Mouse (Mus musculus) myocyte (in vitro differentiated cells): ENCODE measurements around the gene Mprip. TPM values are rescaled to one million over a fixed set of nuclear protein-coding genes. Genes with fewer than 3 reads are reported as not detected.
A peak's percentile ranks its signal among the peaks of the same experiment; 100 is the strongest.

Experiments
- H3K27me3 ChIP-seq: one replicate; pipeline ENCODE4 v1.6.1; 2011; ENCODE audit not compliant: control insufficient read depth, insufficient read depth, insufficient read length
- H3K36me3 ChIP-seq: one replicate; pipeline ENCODE4 v1.6.1; 2011; ENCODE audit not compliant: control insufficient read depth, insufficient read depth
- H3K4me2 ChIP-seq: one replicate; pipeline ENCODE4 v1.6.1; 2011; ENCODE audit warnings: low read depth, control low read depth
- H3K4me3 ChIP-seq: one replicate; pipeline ENCODE4 v1.5.1; 2011; ENCODE audit warnings: mild to moderate bottlenecking, control low read depth, moderate library complexity
- H3K79me2 ChIP-seq: one replicate; pipeline ENCODE4 v1.6.1; 2011; ENCODE audit not compliant: control insufficient read depth, insufficient read depth
- H3ac ChIP-seq: one replicate; pipeline ENCODE4 v1.6.1; 2011; ENCODE audit not compliant: control insufficient read depth, insufficient read length
- CEBPB ChIP-seq: IDR thresholded peaks from 2 replicates; pipeline ENCODE4 v1.6.1; 2011; ENCODE audit warnings: mild to moderate bottlenecking, moderate library complexity; ENCODE audit not compliant: poor library complexity, insufficient read depth, severe bottlenecking
- E2F4 ChIP-seq: IDR thresholded peaks from one replicate; pipeline ENCODE4 v1.6.1; 2011; ENCODE audit warnings: mild to moderate bottlenecking, control low read depth, moderate library complexity; ENCODE audit not compliant: insufficient read depth
- MAX ChIP-seq: IDR thresholded peaks from one replicate; pipeline ENCODE4 v1.6.1; 2011; ENCODE audit warnings: low read depth, mild to moderate bottlenecking, control low read depth
- MYOD1 ChIP-seq, 3 experiments: IDR thresholded peaks; one replicate each; pipeline ENCODE4 v1.6.1; 2011; ENCODE audit warnings: control low read depth in 2 of 3, low read depth in 2 of 3, mild to moderate bottlenecking in 2 of 3, moderate library complexity in 1 of 3; ENCODE audit not compliant: insufficient read length in 2 of 3, control insufficient read depth in 1 of 3
- MYOG ChIP-seq, 3 experiments: IDR thresholded peaks; one replicate each; pipeline ENCODE4 v1.6.1; 2011; ENCODE audit warnings: control low read depth in 2 of 3, low read depth in 2 of 3, mild to moderate bottlenecking in 2 of 3; ENCODE audit not compliant: insufficient read length in 2 of 3, control insufficient read depth in 1 of 3, insufficient read depth in 1 of 3
- POLR2A ChIP-seq: IDR thresholded peaks from one replicate; pipeline ENCODE4 v1.6.1; 2011; ENCODE audit warnings: low read depth, mild to moderate bottlenecking, control low read depth, moderate library complexity; ENCODE audit not compliant: insufficient read length
- POLR2AphosphoS2 ChIP-seq: IDR thresholded peaks from one replicate; pipeline ENCODE4 v1.6.1; 2011; ENCODE audit warnings: low read depth, control low read depth; ENCODE audit not compliant: insufficient read length
- REST ChIP-seq: IDR thresholded peaks from one replicate; pipeline ENCODE4 v1.6.1; 2011; ENCODE audit warnings: mild to moderate bottlenecking, control low read depth, moderate library complexity; ENCODE audit not compliant: insufficient read depth, insufficient read length
- SRF ChIP-seq: IDR thresholded peaks from one replicate; pipeline ENCODE4 v1.6.1; 2011; ENCODE audit warnings: low read depth; ENCODE audit not compliant: control insufficient read depth, insufficient read length
- TCF12 ChIP-seq: IDR thresholded peaks from one replicate; pipeline ENCODE4 v1.6.1; 2011; ENCODE audit warnings: mild to moderate bottlenecking, control low read depth; ENCODE audit not compliant: poor library complexity, insufficient read depth, severe bottlenecking
- TCF3 ChIP-seq: IDR thresholded peaks from one replicate; pipeline ENCODE4 v1.6.1; 2011; ENCODE audit warnings: low read depth, control low read depth; ENCODE audit not compliant: insufficient read length
- USF1 ChIP-seq: IDR thresholded peaks from one replicate; pipeline ENCODE4 v1.6.1; 2011; ENCODE audit warnings: low read depth, mild to moderate bottlenecking, control low read depth, moderate library complexity
- polyA plus RNA-seq: library from polyadenylated mRNA; unstranded; fragments of >200 nt; fragmentation: generic; extraction: Trizol; gene quantifications from one replicate; pipeline ENCODE4 v1.2.1, GENCODE M21; 2012; ENCODE audit warnings: missing spikeins

The Mprip gene
- polyA plus RNA-seq, 1 experiment: 191 TPM

DNA sequence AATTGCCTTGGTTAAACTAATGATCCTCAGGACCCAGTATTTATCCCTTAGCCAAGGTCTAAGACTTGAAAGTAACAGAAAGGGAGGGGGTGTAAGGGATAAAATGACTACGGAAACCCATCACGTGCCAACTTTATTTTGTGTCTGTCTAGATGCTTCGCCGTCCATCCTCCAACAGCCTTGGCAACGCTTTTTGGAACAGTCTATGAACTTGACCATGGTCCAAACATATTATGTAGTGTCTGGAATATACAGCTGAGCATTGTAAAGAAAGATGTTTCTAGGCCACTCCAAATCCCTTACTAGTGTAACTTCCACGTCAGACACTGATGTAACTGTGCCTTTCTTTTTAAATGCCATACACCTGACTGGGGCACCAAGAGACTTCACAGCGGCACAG, 34.9 kb upstream of the Mprip start:
- Histone ChIP-seq H3K4me3 (no peak overlapping the region), H3K36me3 (no peaks in the 10 kb centered on the region), H3ac (no peak overlapping the region), H3K79me2 (no peaks in the 10 kb centered on the region), H3K27me3 (no peaks in the 10 kb centered on the region), H3K4me2 (no peak overlapping the region)
- TF ChIP-seq POLR2AphosphoS2 (no peak), SRF (no peak), MYOG (IDR thresholded peaks at IDR 0.05; ENCODE audit: control insufficient read depth in 1 of 3, insufficient read depth in 1 of 3, insufficient read length in 2 of 3, low read depth in 2 of 3) (no peak), REST (no peak), E2F4 (no peak), USF1 (no peak), MYOD1 (IDR thresholded peaks at IDR 0.05; ENCODE audit: control insufficient read depth in 1 of 3, insufficient read length in 2 of 3, low read depth in 2 of 3) (no peak), MAX (no peak), POLR2A (no peak), CEBPB (no peak), TCF12 (no peak), TCF3 (no peak)

DNA sequence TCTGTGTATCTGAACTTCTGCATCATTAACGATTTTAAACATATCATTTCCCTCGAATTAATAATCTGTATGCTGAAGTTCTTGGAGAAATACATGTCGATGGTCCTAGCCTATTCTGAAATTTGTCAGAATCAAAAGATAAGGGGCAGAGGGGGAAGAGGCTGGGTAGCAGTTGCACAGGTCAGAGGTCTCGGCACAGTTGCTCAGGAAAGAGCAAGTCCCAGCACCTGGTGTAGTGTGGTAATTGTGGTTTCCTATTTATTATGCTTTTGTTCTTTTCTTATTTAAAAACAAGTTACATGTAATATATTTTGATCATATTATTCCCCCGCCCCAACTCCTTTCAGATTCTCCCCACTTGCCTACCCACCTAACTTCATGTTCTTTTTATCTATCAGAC, 32.9 kb upstream of the Mprip start:
- H3ac ChIP-seq: no peak overlapping the region
- TF ChIP-seq MYOG (IDR thresholded peaks at IDR 0.05; ENCODE audit: control insufficient read depth in 1 of 3, insufficient read depth in 1 of 3, insufficient read length in 2 of 3, low read depth in 2 of 3) (peak in 1 of 3 experiments; percentile 68), USF1 (no peak), MYOD1 (IDR thresholded peaks at IDR 0.05; ENCODE audit: control insufficient read depth in 1 of 3, insufficient read length in 2 of 3, low read depth in 2 of 3) (peak in 1 of 3 experiments; percentile 27), MAX (no peak), SRF (no peak), CEBPB (no peak)
- no peaks in the 10 kb centered on the region for H3K79me2 ChIP-seq
- H3K36me3 ChIP-seq: no peaks in the 10 kb centered on the region
- no peaks in the 10 kb centered on the region for H3K27me3 ChIP-seq
- no peak overlapping the region for H3K4me2 ChIP-seq
- H3K4me3 ChIP-seq: no peak overlapping the region

- H3ac ChIP-seq: no peak overlapping the region
- no peaks in the 10 kb centered on the region for H3K36me3 ChIP-seq
- no peak overlapping the region for H3K4me3 ChIP-seq
- H3K79me2 ChIP-seq: no peaks in the 10 kb centered on the region
- H3K27me3 ChIP-seq: no peaks in the 10 kb centered on the region
- H3K4me2 ChIP-seq: no peak overlapping the region
- no peak for TF ChIP-seq POLR2A
- TF ChIP-seq REST: no peak
- no peak for TF ChIP-seq CEBPB
- TF ChIP-seq USF1: no peak
- no peak for TF ChIP-seq MAX
- TF ChIP-seq SRF: no peak
- TF ChIP-seq POLR2AphosphoS2: no peak
- TF ChIP-seq MYOG (IDR thresholded peaks at IDR 0.05; ENCODE audit: control insufficient read depth in 1 of 3, insufficient read depth in 1 of 3, insufficient read length in 2 of 3, low read depth in 2 of 3): no peak
- TF ChIP-seq MYOD1 (IDR thresholded peaks at IDR 0.05; ENCODE audit: control insufficient read depth in 1 of 3, insufficient read length in 2 of 3, low read depth in 2 of 3): no peak
- no peak for TF ChIP-seq TCF12
- no peak for TF ChIP-seq E2F4
- no peak for TF ChIP-seq TCF3
Observed at GRCm38 (mm10) chr11:59629871-59630270, 31.2 kb upstream of the Mprip start.

- Histone ChIP-seq H3ac (no peak overlapping the region), H3K36me3 (no peaks in the 10 kb centered on the region), H3K27me3 (no peaks in the 10 kb centered on the region), H3K79me2 (no peaks in the 10 kb centered on the region), H3K4me3 (no peak overlapping the region), H3K4me2 (no peak overlapping the region)
- TF ChIP-seq TCF3 (no peak), SRF (no peak), TCF12 (no peak)
Observed at GRCm38 (mm10) chr11:59631980-59632379, 29.1 kb upstream of the Mprip start.

DNA sequence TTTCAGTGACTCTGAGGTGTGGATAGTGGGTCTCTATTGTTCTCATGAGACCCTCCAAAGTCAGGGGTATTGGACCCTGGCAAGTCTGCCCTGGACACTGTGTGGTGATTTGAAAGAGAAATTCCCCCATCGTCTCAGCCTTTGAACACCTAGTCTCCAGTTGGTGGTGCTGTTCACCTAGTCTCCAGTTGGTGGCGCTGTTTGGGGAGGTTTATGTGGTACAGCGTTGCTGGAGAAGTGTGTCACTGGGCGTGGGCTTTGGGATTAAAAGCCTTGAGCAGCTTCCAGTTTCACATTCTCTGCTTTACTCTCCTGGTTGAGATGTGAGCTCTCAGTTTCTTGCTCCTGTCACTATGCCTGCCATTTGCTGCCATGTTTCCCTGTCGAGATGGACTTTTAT, 28.1 kb upstream of the Mprip start:
- no peak overlapping the region for H3ac ChIP-seq
- H3K4me2 ChIP-seq: no peak overlapping the region
- H3K79me2 ChIP-seq: no peaks in the 10 kb centered on the region
- no peaks in the 10 kb centered on the region for H3K36me3 ChIP-seq
- H3K27me3 ChIP-seq: no peaks in the 10 kb centered on the region
- no peak overlapping the region for H3K4me3 ChIP-seq
- TF ChIP-seq REST: no peak
- TF ChIP-seq TCF3: no peak
- TF ChIP-seq CEBPB: no peak
- no peak for TF ChIP-seq TCF12
- TF ChIP-seq POLR2A: no peak
- TF ChIP-seq E2F4: no peak
- TF ChIP-seq MYOG (IDR thresholded peaks at IDR 0.05; ENCODE audit: control insufficient read depth in 1 of 3, insufficient read depth in 1 of 3, insufficient read length in 2 of 3, low read depth in 2 of 3): no peak
- no peak for TF ChIP-seq SRF
- no peak for TF ChIP-seq POLR2AphosphoS2
- no peak for TF ChIP-seq USF1
- no peak for TF ChIP-seq MAX
- TF ChIP-seq MYOD1 (IDR thresholded peaks at IDR 0.05; ENCODE audit: control insufficient read depth in 1 of 3, insufficient read length in 2 of 3, low read depth in 2 of 3): no peak
